Mouse (Mus musculus) myocyte (in vitro differentiated cells): ENCODE results near the gene Astn1.

Experiments used
- E2F4 ChIP-seq: IDR thresholded peaks from one replicate; pipeline ENCODE4 v1.6.1; 2011; ENCODE audit warnings: mild to moderate bottlenecking, control low read depth, moderate library complexity; ENCODE audit not compliant: insufficient read depth
- MAX ChIP-seq: IDR thresholded peaks from one replicate; pipeline ENCODE4 v1.6.1; 2011; ENCODE audit warnings: low read depth, mild to moderate bottlenecking, control low read depth
- MYOD1 ChIP-seq, 3 experiments: IDR thresholded peaks; one replicate each; pipeline ENCODE4 v1.6.1; 2011; ENCODE audit warnings: control low read depth in 2 of 3, low read depth in 2 of 3, mild to moderate bottlenecking in 2 of 3, moderate library complexity in 1 of 3; ENCODE audit not compliant: insufficient read length in 2 of 3, control insufficient read depth in 1 of 3
- MYOG ChIP-seq, 3 experiments: IDR thresholded peaks; one replicate each; pipeline ENCODE4 v1.6.1; 2011; ENCODE audit warnings: control low read depth in 2 of 3, low read depth in 2 of 3, mild to moderate bottlenecking in 2 of 3; ENCODE audit not compliant: insufficient read length in 2 of 3, control insufficient read depth in 1 of 3, insufficient read depth in 1 of 3
- POLR2A ChIP-seq: IDR thresholded peaks from one replicate; pipeline ENCODE4 v1.6.1; 2011; ENCODE audit warnings: low read depth, mild to moderate bottlenecking, control low read depth, moderate library complexity; ENCODE audit not compliant: insufficient read length
- POLR2AphosphoS2 ChIP-seq: IDR thresholded peaks from one replicate; pipeline ENCODE4 v1.6.1; 2011; ENCODE audit warnings: low read depth, control low read depth; ENCODE audit not compliant: insufficient read length
- TCF12 ChIP-seq: IDR thresholded peaks from one replicate; pipeline ENCODE4 v1.6.1; 2011; ENCODE audit warnings: mild to moderate bottlenecking, control low read depth; ENCODE audit not compliant: poor library complexity, insufficient read depth, severe bottlenecking

DNA sequence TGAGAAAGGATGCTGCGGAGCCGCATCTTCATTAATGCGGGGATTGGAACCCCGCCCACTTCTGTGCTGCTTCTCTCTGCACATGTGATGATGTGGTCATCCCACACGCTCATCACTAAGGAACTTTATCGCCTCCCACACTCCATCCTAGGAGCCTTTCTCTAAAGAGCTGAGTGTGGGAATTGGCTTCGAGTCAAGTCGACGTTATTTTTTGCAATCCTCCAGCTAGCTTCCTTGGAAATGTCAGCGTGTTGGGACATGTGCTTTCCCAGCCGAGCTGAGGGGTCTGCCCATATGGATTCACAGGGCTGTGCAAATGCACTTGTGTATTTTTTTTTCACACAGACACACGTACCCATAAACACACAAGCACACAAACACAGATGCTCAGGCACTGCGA, 151.5 kb downstream of the Astn1 start:
- no peak for TF ChIP-seq MAX
- no peak for TF ChIP-seq POLR2AphosphoS2
- no peak for TF ChIP-seq E2F4
- TF ChIP-seq TCF12 = no peak
- TF ChIP-seq POLR2A = no peak
- TF ChIP-seq MYOG (IDR thresholded peaks at IDR 0.05; ENCODE audit: control insufficient read depth in 1 of 3, insufficient read depth in 1 of 3, insufficient read length in 2 of 3, low read depth in 2 of 3) = no peak
- TF ChIP-seq MYOD1 (IDR thresholded peaks at IDR 0.05; ENCODE audit: control insufficient read depth in 1 of 3, insufficient read length in 2 of 3, low read depth in 2 of 3) = no peak
